Mouse (Mus musculus) embryonic fibroblast, embryonic 13.5 days (primary cell): ENCODE data around the gene Dexi.

Experiments
- CTCF ChIP-seq: IDR thresholded peaks from 2 replicates; pipeline ENCODE4 v1.5.1; 2011; ENCODE audit warnings: mild to moderate bottlenecking, control low read depth, low read length, moderate library complexity, borderline replicate concordance; ENCODE audit not compliant: insufficient read depth
- POLR2A ChIP-seq: IDR thresholded peaks from 2 replicates; pipeline ENCODE4 v1.6.1; 2011; ENCODE audit warnings: low read depth, mild to moderate bottlenecking, control low read depth, low read length, moderate library complexity

DNA sequence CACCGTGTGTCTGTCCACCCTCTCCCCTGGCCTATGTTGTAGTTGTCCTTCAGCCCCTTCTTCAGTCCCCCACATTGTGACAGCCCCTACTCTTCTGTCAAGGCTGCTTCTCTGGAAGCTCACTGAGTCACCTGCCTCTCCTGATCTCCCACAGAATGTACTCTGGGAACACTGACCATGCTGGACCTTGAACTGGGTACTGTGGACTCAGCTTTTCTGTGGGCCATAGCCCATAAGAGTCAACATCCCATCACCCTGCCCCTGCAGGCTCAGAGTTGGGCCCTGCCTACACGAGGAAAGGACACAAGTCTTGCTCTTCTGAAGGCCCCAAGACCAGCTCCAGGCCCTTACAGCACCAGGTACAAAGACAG is 17.3 kb downstream of the Dexi start:
- TF ChIP-seq POLR2A (no peak), CTCF (no peak)
